In the genomic region with DNA sequence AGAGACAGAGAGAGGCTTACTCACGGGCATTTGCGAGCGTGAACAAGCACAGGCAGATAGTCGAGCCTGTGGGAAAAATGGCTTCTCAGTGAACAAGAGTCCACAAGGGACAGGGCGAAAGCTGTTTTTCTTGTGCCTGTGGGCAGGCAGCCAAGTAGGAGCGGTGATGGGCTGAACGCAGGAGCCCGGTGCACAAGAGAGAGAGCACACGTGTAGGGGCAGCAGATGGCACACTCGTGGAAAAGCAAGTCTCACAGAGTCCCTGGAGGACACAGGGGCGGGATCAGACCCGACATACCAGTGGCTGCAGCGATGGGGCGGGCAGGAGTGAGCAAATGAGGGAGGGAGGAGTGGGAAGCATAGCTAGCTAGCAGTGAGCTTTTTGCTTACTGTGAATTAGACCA, we compare ENCODE assay signal across 8 mouse cellular contexts. TPM values are rescaled to one million over a fixed set of nuclear protein-coding genes. Genes with fewer than 3 reads are reported as not detected.
DNase-seq lines count a peak whose midpoint lies in the region; ATAC-seq lines count a peak whose summit lies in the region.

No protein-coding gene starts in this region.

- H3K36me3 ChIP-seq in intestine, embryonic 14.5 days (ENCODE audit: control insufficient read depth, insufficient read depth, low read length): no peaks in the 10 kb centered on the region

- intact Hi-C loops in left cerebral cortex, postnatal 25 days (cut with DNase I): no loop called here

- H3K9ac ChIP-seq in intestine, embryonic 14.5 days (ENCODE audit: low read length): peak overlapping the region; percentile 69

- H3K4me3 ChIP-seq in intestine, embryonic 14.5 days (ENCODE audit: low read depth, low read length): peak overlapping the region; percentile 57

- peak overlapping the region; percentile 81 for H3K4me2 ChIP-seq in intestine, embryonic 14.5 days (ENCODE audit: low read length)

- WGBS in intestine, embryonic 14.5 days: 0% methylated on average over 14 of the region's 14 CpGs

- DNase-seq in kidney, adult 11 months: peak; percentile 57
- DNase-seq in kidney, adult 18-20 months: no peak
- peak; percentile 37 to 69 for DNase-seq in cerebellum, postnatal 4 days (ENCODE audit: low spot score in 2 of 2)
- DNase-seq in gastrocnemius, postnatal 10 days: peak; percentile 54
- peak; percentile 86 for DNase-seq in intestine, embryonic 14.5 days (ENCODE audit: low spot score)
- DNase-seq in left cerebral cortex, postnatal 25 days (ENCODE audit: low spot score in 2 of 2): peak; percentile 57 to 63
- DNase-seq in skeletal muscle tissue, adult 2 months (ENCODE audit: low read depth, low spot score): peak; percentile 33

- H3K9me3 ChIP-seq in intestine, embryonic 14.5 days (ENCODE audit: control insufficient read depth, low read length): no peaks in the 10 kb centered on the region

- no peaks in the 10 kb centered on the region for H3K27me3 ChIP-seq in intestine, embryonic 14.5 days (replicated peaks; ENCODE audit: control insufficient read depth, insufficient read depth, low read length)

- peak; percentile 80 for ATAC-seq in intestine, embryonic 14.5 days (replicated peaks; ENCODE audit: low FRiP score, low TSS enrichment, low read depth)
- peak; percentile 69 for ATAC-seq in megakaryocyte-erythroid progenitor cell, adult 5-6 weeks (replicated peaks; ENCODE audit: low FRiP score, low TSS enrichment, poor library complexity, severe bottlenecking)

- peak overlapping the region; percentile 97 for H3K27ac ChIP-seq in intestine, embryonic 14.5 days (ENCODE audit: low read depth)

- peaks cover 10% of the 10 kb centered on the region for H3K4me1 ChIP-seq in intestine, embryonic 14.5 days (replicated peaks; ENCODE audit: control insufficient read depth, insufficient read depth, low read length)

RNA-seq across cellular contexts. Expression of a gene that starts 7.8 kb away (rescaled TPM):
- total RNA-seq in gastrocnemius, postnatal 10 days (2021): not detected
- not detected in 2 replicates for polyA plus RNA-seq in intestine, embryonic 14.5 days (2014; fragmentation: Nextera tagmentation; extraction: Ambion mirVana)
- not detected for total RNA-seq in left cerebral cortex, postnatal 25 days (2021)
- not detected in 2 replicates for total RNA-seq in megakaryocyte-erythroid progenitor cell, adult 5-6 weeks (2014; fragmentation: Nextera tagmentation)
- not detected in 2 replicates for total RNA-seq in megakaryocyte-erythroid progenitor cell, adult 5-6 weeks (2017)

RNA-seq across cellular contexts. Expression of a gene that starts 16.4 kb away (rescaled TPM):
- total RNA-seq in gastrocnemius, postnatal 10 days (2021): not detected
- polyA plus RNA-seq in intestine, embryonic 14.5 days (2014; fragmentation: Nextera tagmentation; extraction: Ambion mirVana): not detected in 2 replicates
- total RNA-seq in left cerebral cortex, postnatal 25 days (2021): not detected
- not detected in 2 replicates for total RNA-seq in megakaryocyte-erythroid progenitor cell, adult 5-6 weeks (2014; fragmentation: Nextera tagmentation)
- not detected in 2 replicates for total RNA-seq in megakaryocyte-erythroid progenitor cell, adult 5-6 weeks (2017)

RNA-seq across cellular contexts. Expression of a gene that starts 30.0 kb away (rescaled TPM):
- total RNA-seq in gastrocnemius, postnatal 10 days (2021): not detected
- not detected in 2 replicates for polyA plus RNA-seq in intestine, embryonic 14.5 days (2014; fragmentation: Nextera tagmentation; extraction: Ambion mirVana)
- total RNA-seq in left cerebral cortex, postnatal 25 days (2021): not detected
- not detected in 2 replicates for total RNA-seq in megakaryocyte-erythroid progenitor cell, adult 5-6 weeks (2014; fragmentation: Nextera tagmentation)
- not detected in 2 replicates for total RNA-seq in megakaryocyte-erythroid progenitor cell, adult 5-6 weeks (2017)

RNA-seq across cellular contexts. Expression of a gene that starts 44.4 kb away (rescaled TPM):
- not detected for total RNA-seq in gastrocnemius, postnatal 10 days (2021)
- polyA plus RNA-seq in intestine, embryonic 14.5 days (2014; fragmentation: Nextera tagmentation; extraction: Ambion mirVana): not detected in 2 replicates
- not detected for total RNA-seq in left cerebral cortex, postnatal 25 days (2021)
- not detected in 2 replicates for total RNA-seq in megakaryocyte-erythroid progenitor cell, adult 5-6 weeks (2014; fragmentation: Nextera tagmentation)
- total RNA-seq in megakaryocyte-erythroid progenitor cell, adult 5-6 weeks (2017): not detected in 2 replicates

RNA-seq across cellular contexts. Expression of a gene that starts 44.4 kb away (rescaled TPM):
- total RNA-seq in gastrocnemius, postnatal 10 days (2021): not detected
- not detected in 2 replicates for polyA plus RNA-seq in intestine, embryonic 14.5 days (2014; fragmentation: Nextera tagmentation; extraction: Ambion mirVana)
- not detected for total RNA-seq in left cerebral cortex, postnatal 25 days (2021)
- not detected in 2 replicates for total RNA-seq in megakaryocyte-erythroid progenitor cell, adult 5-6 weeks (2014; fragmentation: Nextera tagmentation)
- total RNA-seq in megakaryocyte-erythroid progenitor cell, adult 5-6 weeks (2017): not detected in 2 replicates
